Mouse (Mus musculus): ENCODE measurements around the gene Hoxa13. TPM values are rescaled to one million over a fixed set of nuclear protein-coding genes. Genes with fewer than 3 reads are reported as not detected.

Gene Hoxa13
- polyA plus RNA-seq, 1 experiment from 2014 or later: 0.15 TPM

DNA sequence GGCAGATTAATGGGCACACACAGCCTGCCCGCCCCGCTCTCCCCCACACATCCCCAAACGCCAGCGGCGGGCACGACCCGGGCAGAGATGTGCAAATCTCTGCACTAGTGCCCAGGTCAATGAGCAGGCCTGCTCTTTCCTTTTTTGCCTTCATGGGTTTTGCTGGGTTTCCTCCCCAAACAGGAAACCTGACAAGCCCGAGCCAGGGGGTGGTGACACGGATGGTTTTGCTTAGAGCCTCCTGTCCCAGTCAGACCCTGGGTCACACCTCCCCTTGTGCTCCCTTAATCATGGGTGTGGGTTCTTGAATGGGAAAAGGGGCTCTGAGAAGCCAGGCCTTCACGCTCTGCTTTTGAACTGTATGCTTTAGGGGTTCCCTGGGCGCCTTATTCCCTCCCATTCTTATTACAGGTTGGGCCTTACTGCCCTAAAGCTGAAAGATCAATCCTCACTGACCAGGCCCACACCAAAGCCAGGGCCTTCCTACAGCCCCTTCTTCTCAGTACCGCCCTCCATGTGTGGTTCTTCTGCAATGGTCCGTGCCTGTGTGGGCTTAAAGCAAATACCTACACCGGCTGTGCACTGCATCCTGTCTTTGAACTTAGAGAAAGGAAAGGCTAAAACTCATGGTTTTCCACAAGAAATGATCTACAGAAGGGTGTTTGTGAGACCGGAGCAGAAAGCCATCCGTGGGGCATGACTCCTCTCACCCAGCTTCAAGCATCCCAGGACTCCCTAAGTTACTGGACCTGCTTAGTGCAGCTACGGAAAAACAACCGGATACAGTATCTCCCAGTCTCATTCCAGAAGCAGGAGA lies 51.6 kb downstream of the Hoxa13 start:
- Histone ChIP-seq H3K9ac (replicated peaks; ENCODE audit: low read length) (peak overlapping the region; percentile 75), H3K27ac (ENCODE audit: low read length) (peak overlapping the region; percentile 84), H3K4me2 (replicated peaks; ENCODE audit: low read depth, low read length) (peak overlapping the region; percentile 81), H3K4me3 (ENCODE audit: low read length) (peak overlapping the region; percentile 80), H3K36me3 (ENCODE audit: insufficient read depth, low read length) (peaks cover 8% of the 10 kb centered on the region; the same call in 1 of the 2 replicates), H3K4me1 (ENCODE audit: insufficient read depth, low read length) (peaks cover 58% of the 10 kb centered on the region), H3K27me3 (ENCODE audit: insufficient read depth, low read length) (0 out of 2 replicates have a peak, but pooled peaks cover 4% of the 10 kb centered on the region), H3K9me3 (ENCODE audit: low read length) (no peaks in the 10 kb centered on the region)
- peak; percentile 14; the same call in 1 of the 2 replicates for ATAC-seq (ENCODE audit: low FRiP score, low TSS enrichment)
- 7% methylated on average over 16 of the region's 18 CpGs for WGBS

DNA sequence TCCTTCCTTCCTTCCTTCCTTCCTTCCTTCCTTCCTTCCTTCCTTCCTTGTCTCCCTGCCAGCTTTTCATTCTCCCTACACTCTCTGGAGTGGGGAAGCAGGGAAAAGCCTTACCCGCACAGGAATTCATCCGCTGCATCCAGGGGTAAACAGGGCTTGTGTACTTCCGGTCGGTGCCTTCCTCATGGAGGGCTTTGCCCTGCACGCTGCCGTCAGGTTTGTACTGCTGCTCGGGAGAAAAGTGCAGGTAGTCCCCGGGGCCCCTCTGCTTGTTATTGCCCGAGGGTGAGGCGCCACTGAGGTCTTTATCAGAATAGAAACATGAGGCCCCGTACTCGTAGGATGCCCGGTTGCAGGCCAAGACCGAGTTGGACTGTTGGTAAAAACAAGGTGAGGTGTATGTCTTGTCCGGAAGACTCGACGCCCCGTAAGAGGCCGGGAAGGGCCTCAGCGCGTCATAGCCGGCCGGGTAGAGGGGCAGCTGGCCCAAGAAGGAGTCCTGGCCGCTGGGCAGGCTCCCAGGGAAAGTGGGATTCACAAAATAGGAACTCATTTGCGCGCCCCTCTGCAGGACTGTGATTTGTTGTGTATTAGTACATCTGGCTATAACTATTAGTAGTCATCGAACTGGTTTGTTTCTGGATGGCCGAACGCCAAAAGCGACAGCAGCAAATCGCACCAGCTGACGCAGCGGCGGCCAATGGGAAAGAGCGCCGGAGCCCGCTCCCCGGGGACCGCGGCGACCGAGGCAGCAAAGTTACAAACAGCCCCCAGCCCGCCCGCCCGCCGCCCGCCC lies 52.4 kb downstream of the Hoxa13 start, which contains the start of gene Hoxa6:
TSS of gene Hoxa6 (minus strand) at position 651 of the 796 bp plus-strand sequence.
- H3K9ac ChIP-seq (replicated peaks; ENCODE audit: low read length): peak within 1 kb of the TSS; percentile 75
- peaks cover 60% of the 10 kb centered on the region for H3K4me1 ChIP-seq (ENCODE audit: insufficient read depth, low read length)
- peak within 1 kb of the TSS; percentile 80 for H3K4me3 ChIP-seq (ENCODE audit: low read length)
- H3K27me3 ChIP-seq (ENCODE audit: insufficient read depth, low read length): 0 out of 2 replicates have a peak, but pooled peaks cover 4% of the 10 kb centered on the region
- H3K9me3 ChIP-seq (ENCODE audit: low read length): no peaks in the 10 kb centered on the region
- peak within 1 kb of the TSS; percentile 81 for H3K4me2 ChIP-seq (replicated peaks; ENCODE audit: low read depth, low read length)
- WGBS: 2% methylated on average over 46 of the region's 47 CpGs
- H3K36me3 ChIP-seq (ENCODE audit: insufficient read depth, low read length): peaks cover 8% of the 10 kb centered on the region; the same call in 1 of the 2 replicates
- H3K27ac ChIP-seq (ENCODE audit: low read length): peak within 1 kb of the TSS; percentile 84
- ATAC-seq (ENCODE audit: low FRiP score, low TSS enrichment): no peak; the same call in 1 of the 2 replicates

MicroRNAs encoded within 50 kb of the gene (microRNA counts, 519-probe panel; counts per million panel counts)
- 4,694 counts per million, percentile 94 among the panel's probes with 10 or more counts for microRNA mmu-miR-196b

Small RNA genes within 50 kb of the gene (microRNA-seq; reads per million reads assigned to microRNA genes)
- gene Mir196b: 26,028 reads per million, percentile 97 among the genes with 10 or more reads in this experiment

Other genes starting within 250 kb of the Hoxa13 start
- 35.4 and 36.8 TPM in 2 replicates for gene Skap2, start 248.3 kb downstream of the Hoxa13 start, polyA plus RNA-seq (2015; fragmentation: Nextera tagmentation; extraction: Ambion mirVana)
- 0.81 and 0.82 TPM in 2 replicates for gene Hoxa1, start 102.6 kb downstream of the Hoxa13 start, polyA plus RNA-seq (2015; fragmentation: Nextera tagmentation; extraction: Ambion mirVana)
- 2.1 and 2.6 TPM in 2 replicates for gene Hoxa2, start 96.0 kb downstream of the Hoxa13 start, polyA plus RNA-seq (2015; fragmentation: Nextera tagmentation; extraction: Ambion mirVana)
- gene 5730596B20Rik, start 83.4 kb downstream of the Hoxa13 start, polyA plus RNA-seq (2015; fragmentation: Nextera tagmentation; extraction: Ambion mirVana): 1.7 and 2.5 TPM in 2 replicates
- gene Hoxa4, start 69.1 kb downstream of the Hoxa13 start, polyA plus RNA-seq (2015; fragmentation: Nextera tagmentation; extraction: Ambion mirVana): 1.2 and 1.4 TPM in 2 replicates
- 9.0 and 9.5 TPM in 2 replicates for gene Hoxa5, start 56.3 kb downstream of the Hoxa13 start, polyA plus RNA-seq (2015; fragmentation: Nextera tagmentation; extraction: Ambion mirVana)
- gene Hoxa6, start 52.2 kb downstream of the Hoxa13 start, polyA plus RNA-seq (2015; fragmentation: Nextera tagmentation; extraction: Ambion mirVana): 2.9 and 3.8 TPM in 2 replicates
- gene Hoxa3, start 47.5 kb downstream of the Hoxa13 start, polyA plus RNA-seq (2015; fragmentation: Nextera tagmentation; extraction: Ambion mirVana): 8.2 and 10.8 TPM in 2 replicates
- not detected in 2 replicates for gene Gm28308, start 47.5 kb downstream of the Hoxa13 start, polyA plus RNA-seq (2015; fragmentation: Nextera tagmentation; extraction: Ambion mirVana)
- 25.7 and 27.5 TPM in 2 replicates for gene Hoxa7, start 39.0 kb downstream of the Hoxa13 start, polyA plus RNA-seq (2015; fragmentation: Nextera tagmentation; extraction: Ambion mirVana)
- gene Hoxa9, start 29.8 kb downstream of the Hoxa13 start, polyA plus RNA-seq (2015; fragmentation: Nextera tagmentation; extraction: Ambion mirVana): 56.6 and 56.8 TPM in 2 replicates
- gene Hoxa10, start 20.0 kb downstream of the Hoxa13 start, polyA plus RNA-seq (2015; fragmentation: Nextera tagmentation; extraction: Ambion mirVana): 147 and 154 TPM in 2 replicates
- 27.9 and 31.8 TPM in 2 replicates for gene Hoxa11, start 15.1 kb downstream of the Hoxa13 start, polyA plus RNA-seq (2015; fragmentation: Nextera tagmentation; extraction: Ambion mirVana)
- not detected in 2 replicates for gene Evx1, start 52.6 kb upstream of the Hoxa13 start, polyA plus RNA-seq (2015; fragmentation: Nextera tagmentation; extraction: Ambion mirVana)